Mouse (Mus musculus): ENCODE measurements around the gene Arhgap32.

DNA sequence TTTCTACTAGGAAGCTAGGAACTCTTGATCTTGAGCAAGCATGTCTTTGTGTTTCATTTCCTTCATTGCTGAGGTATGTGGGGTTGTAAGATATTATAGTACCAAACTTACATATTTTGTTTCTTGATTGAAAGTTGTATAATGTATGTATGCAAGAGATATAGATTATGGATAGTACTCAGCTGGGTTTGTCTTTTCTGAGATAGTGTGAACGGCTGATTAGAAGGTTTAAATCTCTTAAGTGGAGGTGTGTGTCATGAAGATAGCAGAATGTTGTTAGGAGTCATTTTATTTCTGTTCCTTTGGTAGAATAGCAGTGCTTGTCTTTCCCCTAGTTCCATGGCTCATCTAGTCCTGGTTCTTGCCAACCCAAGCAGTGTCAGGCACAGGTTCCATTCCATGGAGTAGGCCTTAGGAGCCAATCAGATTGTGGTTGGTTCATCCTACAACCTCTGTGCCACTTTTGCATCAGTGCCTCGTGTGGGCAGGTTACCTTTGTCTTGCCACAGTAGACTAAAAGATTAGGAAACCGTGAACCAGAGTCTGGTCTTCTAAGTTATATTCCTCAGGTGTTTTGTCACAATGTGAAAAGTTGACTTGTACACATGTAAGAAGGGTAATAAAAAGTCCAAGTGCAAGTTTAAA lies 38.9 kb downstream of the Arhgap32 start:
- no peak for TF ChIP-seq CTCF (IDR thresholded peaks at IDR 0.05; ENCODE audit: control insufficient read depth, insufficient read depth, low read length)
- TF ChIP-seq POLR2A (IDR thresholded peaks at IDR 0.05; ENCODE audit: borderline replicate concordance, control insufficient read depth, low read depth, low read length): no peak

All from bone marrow, adult 2 months (tissue).